Mouse (Mus musculus): ENCODE measurements at regions not wholly inside any gene's neighbourhood (a gene's known extent, or its start where the extent isn't known, plus 50 kb on each side); places are given as distances from the start of the nearest gene placed in this dataset.

DNA sequence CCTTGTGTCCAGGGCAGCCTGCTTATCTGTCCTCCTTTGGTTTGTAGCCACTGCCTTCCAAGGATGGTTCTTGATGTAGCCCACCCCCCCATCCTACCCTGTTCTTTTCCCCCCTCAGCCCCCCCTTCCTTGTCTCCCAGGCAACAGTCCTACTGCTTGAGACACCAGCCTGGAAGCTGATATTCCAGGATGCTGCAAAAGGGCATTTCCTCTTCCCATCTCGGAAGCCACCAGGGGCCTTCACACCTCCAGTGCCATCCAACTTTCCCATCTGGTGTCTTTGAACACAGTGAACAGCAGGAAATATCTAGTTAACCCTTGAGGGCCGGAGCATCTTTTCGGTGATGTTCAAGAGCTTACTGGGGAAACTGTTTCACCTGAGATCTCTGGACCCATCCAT is 63.7 kb upstream of the Smndc1 start:
- no peak for TF ChIP-seq POLR2A (IDR thresholded peaks at IDR 0.05; ENCODE audit: borderline replicate concordance, extremely low read depth, insufficient read depth, insufficient read length, poor library complexity, severe bottlenecking)
- peak; percentile 87 for DNase-seq (ENCODE audit: low read depth)

GRCm38 (mm10) chr19:53453317-53453947 is 63.1 kb upstream of the Smndc1 start:
- DNase-seq (ENCODE audit: low read depth): no peak
- TF ChIP-seq CTCF (IDR thresholded peaks at IDR 0.05; ENCODE audit: borderline replicate concordance, extremely low read depth, insufficient read depth, insufficient read length) (no peak), POLR2A (IDR thresholded peaks at IDR 0.05; ENCODE audit: borderline replicate concordance, extremely low read depth, insufficient read depth, insufficient read length, poor library complexity, severe bottlenecking) (no peak)

- DNase-seq (ENCODE audit: low read depth): no peak
- TF ChIP-seq POLR2A (IDR thresholded peaks at IDR 0.05; ENCODE audit: borderline replicate concordance, extremely low read depth, insufficient read depth, insufficient read length, poor library complexity, severe bottlenecking) (no peak), CTCF (IDR thresholded peaks at IDR 0.05; ENCODE audit: borderline replicate concordance, extremely low read depth, insufficient read depth, insufficient read length) (no peak)
These were observed 62.0 kb upstream of the Smndc1 start for GRCm38 (mm10) chr19:53452360-53452759.

GRCm38 (mm10) chr19:53451388-53451922 is 61.1 kb upstream of the Smndc1 start:
- DNase-seq (ENCODE audit: low read depth): peak; percentile 64
- TF ChIP-seq POLR2A (IDR thresholded peaks at IDR 0.05; ENCODE audit: borderline replicate concordance, extremely low read depth, insufficient read depth, insufficient read length, poor library complexity, severe bottlenecking) (no peak), CTCF (IDR thresholded peaks at IDR 0.05; ENCODE audit: borderline replicate concordance, extremely low read depth, insufficient read depth, insufficient read length) (no peak)

GRCm38 (mm10) chr19:53450624-53451387 is 60.4 kb upstream of the Smndc1 start:
- TF ChIP-seq CTCF (IDR thresholded peaks at IDR 0.05; ENCODE audit: borderline replicate concordance, extremely low read depth, insufficient read depth, insufficient read length): no peak
- TF ChIP-seq POLR2A (IDR thresholded peaks at IDR 0.05; ENCODE audit: borderline replicate concordance, extremely low read depth, insufficient read depth, insufficient read length, poor library complexity, severe bottlenecking): no peak

GRCm38 (mm10) chr19:53449137-53449783 is 58.9 kb upstream of the Smndc1 start:
- no peak for TF ChIP-seq CTCF (IDR thresholded peaks at IDR 0.05; ENCODE audit: borderline replicate concordance, extremely low read depth, insufficient read depth, insufficient read length)
- no peak for TF ChIP-seq POLR2A (IDR thresholded peaks at IDR 0.05; ENCODE audit: borderline replicate concordance, extremely low read depth, insufficient read depth, insufficient read length, poor library complexity, severe bottlenecking)
- DNase-seq (ENCODE audit: low read depth): no peak

More at GRCm38 (mm10) chr19:53450624-53451387, 60.4 kb upstream of the Smndc1 start:
- no peak for DNase-seq (ENCODE audit: low read depth)

GRCm38 (mm10) chr19:53448206-53448605 is 57.8 kb upstream of the Smndc1 start:
- no peak for DNase-seq (ENCODE audit: low read depth)
- TF ChIP-seq CTCF (IDR thresholded peaks at IDR 0.05; ENCODE audit: borderline replicate concordance, extremely low read depth, insufficient read depth, insufficient read length) (no peak), POLR2A (IDR thresholded peaks at IDR 0.05; ENCODE audit: borderline replicate concordance, extremely low read depth, insufficient read depth, insufficient read length, poor library complexity, severe bottlenecking) (no peak)

GRCm38 (mm10) chr19:53447754-53448153 is 57.4 kb upstream of the Smndc1 start:
- TF ChIP-seq POLR2A (IDR thresholded peaks at IDR 0.05; ENCODE audit: borderline replicate concordance, extremely low read depth, insufficient read depth, insufficient read length, poor library complexity, severe bottlenecking): no peak
- TF ChIP-seq CTCF (IDR thresholded peaks at IDR 0.05; ENCODE audit: borderline replicate concordance, extremely low read depth, insufficient read depth, insufficient read length): no peak
- no peak for DNase-seq (ENCODE audit: low read depth)

DNA sequence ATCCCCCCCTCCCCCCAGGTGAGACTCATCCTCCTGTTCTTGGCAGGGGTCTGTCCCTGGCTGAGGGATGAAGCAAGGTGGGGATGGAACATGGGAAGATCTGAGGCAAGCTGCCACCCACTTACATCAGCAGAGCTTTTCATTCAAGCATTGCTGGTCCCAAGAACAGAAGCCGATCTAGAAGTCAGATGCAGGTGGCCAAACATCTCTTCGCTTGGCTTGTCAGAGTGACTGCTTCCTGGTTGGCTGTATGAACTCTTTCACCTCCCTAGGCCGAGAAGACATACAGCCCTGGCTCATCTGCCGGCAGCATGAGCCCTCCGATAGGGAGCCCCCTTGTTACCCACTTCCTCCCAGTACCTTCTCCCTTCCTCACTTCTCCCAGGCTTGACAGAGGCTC is 55.8 kb upstream of the Smndc1 start:
- DNase-seq (ENCODE audit: low read depth): no peak
- TF ChIP-seq CTCF (IDR thresholded peaks at IDR 0.05; ENCODE audit: borderline replicate concordance, extremely low read depth, insufficient read depth, insufficient read length) (no peak), POLR2A (IDR thresholded peaks at IDR 0.05; ENCODE audit: borderline replicate concordance, extremely low read depth, insufficient read depth, insufficient read length, poor library complexity, severe bottlenecking) (no peak)

GRCm38 (mm10) chr19:53444646-53445045 is 54.3 kb upstream of the Smndc1 start:
- TF ChIP-seq POLR2A (IDR thresholded peaks at IDR 0.05; ENCODE audit: borderline replicate concordance, extremely low read depth, insufficient read depth, insufficient read length, poor library complexity, severe bottlenecking) (no peak), CTCF (IDR thresholded peaks at IDR 0.05; ENCODE audit: borderline replicate concordance, extremely low read depth, insufficient read depth, insufficient read length) (no peak)
- no peak for DNase-seq (ENCODE audit: low read depth)

Data from brain, embryonic 14.5 days (tissue).